In the genomic region with DNA sequence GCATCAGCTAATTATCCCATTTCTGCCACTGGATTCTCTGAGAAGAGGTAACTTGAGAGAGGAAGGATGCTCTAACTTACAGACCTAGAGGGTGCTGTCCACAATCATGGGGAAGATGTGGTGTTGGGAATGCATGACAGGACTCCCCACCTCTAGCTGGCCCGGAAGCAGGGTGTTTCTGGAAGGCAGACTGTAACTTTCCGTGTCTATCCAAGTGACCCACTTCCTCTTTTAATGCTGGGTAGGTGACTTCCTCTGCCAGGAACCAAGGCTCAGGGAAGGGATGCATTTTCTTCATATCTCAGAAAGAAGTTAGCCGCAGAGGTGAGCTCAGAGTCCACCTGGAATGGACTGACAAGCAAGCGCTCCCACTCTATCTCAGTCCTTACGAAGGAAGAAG, we compare ENCODE assay signal across 25 mouse cellular contexts. TPM values are rescaled to one million over a fixed set of nuclear protein-coding genes. Genes with fewer than 3 reads are reported as not detected.
DNase-seq lines count a peak whose midpoint lies in the region; ATAC-seq and TF ChIP-seq lines count a peak whose summit lies in the region.
"Had no signal": no experiment of that assay in that cellular context is flagged by ENCODE, and none has a peak within 500 bp of the region (broad histone marks: within the 10 kb centered on the region; RNA-seq: fewer than 3 reads in every experiment).

No protein-coding gene starts in this region.

- 0 out of 2 replicates have a peak overlapping the region, but pooled peaks have one; percentile 42 for H3K27ac ChIP-seq in forebrain, embryonic 13.5 days
- no peak overlapping the region for H3K27ac ChIP-seq in forebrain, embryonic 10.5 days
- no peak overlapping the region for H3K27ac ChIP-seq in hindbrain, embryonic 13.5 days
- no peak overlapping the region for H3K27ac ChIP-seq in hindbrain, embryonic 14.5 days
- H3K27ac ChIP-seq in olfactory bulb, adult 2 months (ENCODE audit: insufficient read depth, low read depth, low read length) = peak overlapping the region; percentile 75
- H3K27ac ChIP-seq: embryonic facial prominence, embryonic 12.5 days; embryonic facial prominence, embryonic 15.5 days; gastrocnemius, adult 2 months; heart, embryonic 15.5 days; hindbrain, embryonic 10.5 days; hindbrain, embryonic 15.5 days had no signal

- H3K4me1 ChIP-seq in forebrain, embryonic 13.5 days = peaks cover 80% of the 10 kb centered on the region
- peaks cover 52% of the 10 kb centered on the region for H3K4me1 ChIP-seq in forebrain, embryonic 10.5 days
- peaks cover 61% of the 10 kb centered on the region for H3K4me1 ChIP-seq in hindbrain, embryonic 13.5 days (replicated peaks)
- peaks cover 29% of the 10 kb centered on the region for H3K4me1 ChIP-seq in hindbrain, embryonic 14.5 days (replicated peaks; ENCODE audit: control insufficient read depth, insufficient read depth, low read length)
- peaks cover 25% of the 10 kb centered on the region for H3K4me1 ChIP-seq in olfactory bulb, adult 2 months (ENCODE audit: control insufficient read depth, insufficient read depth, low read length)
- H3K4me1 ChIP-seq: heart, embryonic 15.5 days had no signal

- H3K9ac ChIP-seq in forebrain, embryonic 13.5 days = no peak overlapping the region
- H3K9ac ChIP-seq in hindbrain, embryonic 13.5 days = 0 out of 2 replicates have a peak overlapping the region, but pooled peaks have one; percentile 20
- no peak overlapping the region for H3K9ac ChIP-seq in hindbrain, embryonic 14.5 days
- H3K9ac ChIP-seq: embryonic facial prominence, embryonic 12.5 days; embryonic facial prominence, embryonic 15.5 days; heart, embryonic 12.5 days; heart, embryonic 15.5 days; hindbrain, embryonic 15.5 days had no signal

- H3K36me3 ChIP-seq in forebrain, embryonic 13.5 days (ENCODE audit: poor library complexity, severe bottlenecking) = no peaks in the 10 kb centered on the region
- no peaks in the 10 kb centered on the region for H3K36me3 ChIP-seq in forebrain, embryonic 10.5 days (replicated peaks)
- H3K36me3 ChIP-seq in hindbrain, embryonic 13.5 days = no peaks in the 10 kb centered on the region
- no peaks in the 10 kb centered on the region for H3K36me3 ChIP-seq in hindbrain, embryonic 14.5 days (replicated peaks; ENCODE audit: control insufficient read depth, insufficient read depth)
- H3K36me3 ChIP-seq: embryonic facial prominence, embryonic 12.5 days; embryonic facial prominence, embryonic 15.5 days; heart, embryonic 12.5 days; heart, embryonic 15.5 days; hindbrain, embryonic 10.5 days; hindbrain, embryonic 15.5 days had no signal

- WGBS in forebrain, embryonic 13.5 days = 98% methylated on average over 5 of the region's 5 CpGs
- 92% methylated on average over 5 of the region's 5 CpGs for WGBS in forebrain, embryonic 10.5 days
- 90% methylated on average over 5 of the region's 5 CpGs for WGBS in hindbrain, embryonic 13.5 days
- 95% methylated on average over 5 of the region's 5 CpGs for WGBS in hindbrain, embryonic 14.5 days
- 92% methylated on average over 5 of the region's 5 CpGs for WGBS in olfactory bulb, adult 2 months

- no peaks in the 10 kb centered on the region for H3K9me3 ChIP-seq in forebrain, embryonic 13.5 days (replicated peaks)
- H3K9me3 ChIP-seq in forebrain, embryonic 10.5 days = no peaks in the 10 kb centered on the region
- H3K9me3 ChIP-seq in hindbrain, embryonic 13.5 days = no peaks in the 10 kb centered on the region
- no peaks in the 10 kb centered on the region for H3K9me3 ChIP-seq in hindbrain, embryonic 14.5 days (ENCODE audit: control insufficient read depth, low read length)
- H3K9me3 ChIP-seq: embryonic facial prominence, embryonic 12.5 days; embryonic facial prominence, embryonic 15.5 days; heart, embryonic 15.5 days; hindbrain, embryonic 10.5 days; hindbrain, embryonic 15.5 days had no signal

- ATAC-seq in forebrain, embryonic 13.5 days = no peak
- ATAC-seq in hindbrain, embryonic 13.5 days (ENCODE audit: low FRiP score) = no peak
- ATAC-seq in hindbrain, embryonic 14.5 days (ENCODE audit: low FRiP score) = no peak
- ATAC-seq: activated CD4-positive, CD25-positive, alpha-beta regulatory T cell, adult 4 months; forebrain, embryonic 16.5 days; intestine, postnatal 0 days had no signal

- no peak for TF ChIP-seq CTCF in olfactory bulb, adult 2 months (IDR thresholded peaks at IDR 0.05; ENCODE audit: insufficient read depth, low read depth, low read length)

- no peak for DNase-seq in forebrain, embryonic 10.5 days (ENCODE audit: extremely low spot score, low spot score)
- DNase-seq in hindbrain, embryonic 14.5 days (ENCODE audit: low spot score) = no peak
- DNase-seq in spleen, postnatal 4 days (ENCODE audit: low spot score in 2 of 2) = no peak
- DNase-seq: adrenal gland, adult 8-10 months; adrenal gland, postnatal 36 days; cerebellum, adult 18-20 months; cerebellum, adult 9-10 months; cerebellum, postnatal 25 days; gastrocnemius, adult 2 months; gastrocnemius, postnatal 14 days; heart, adult 18-20 months; heart, postnatal 10 days; heart, postnatal 36 days had no signal

- H3K4me2 ChIP-seq in forebrain, embryonic 13.5 days = no peak overlapping the region
- no peak overlapping the region for H3K4me2 ChIP-seq in hindbrain, embryonic 13.5 days
- H3K4me2 ChIP-seq in hindbrain, embryonic 14.5 days (replicated peaks) = no peak overlapping the region
- H3K4me2 ChIP-seq: embryonic facial prominence, embryonic 12.5 days; embryonic facial prominence, embryonic 15.5 days; heart, embryonic 12.5 days; heart, embryonic 15.5 days; hindbrain, embryonic 15.5 days had no signal

- H3K4me3 ChIP-seq in forebrain, embryonic 13.5 days = no peak overlapping the region
- no peak overlapping the region for H3K4me3 ChIP-seq in forebrain, embryonic 10.5 days
- H3K4me3 ChIP-seq in hindbrain, embryonic 13.5 days = no peak overlapping the region
- H3K4me3 ChIP-seq in hindbrain, embryonic 14.5 days (replicated peaks; ENCODE audit: low read length) = no peak overlapping the region
- no peak overlapping the region for H3K4me3 ChIP-seq in olfactory bulb, adult 2 months (ENCODE audit: insufficient read depth, low read depth, low read length)
- H3K4me3 ChIP-seq: embryonic facial prominence, embryonic 12.5 days; embryonic facial prominence, embryonic 15.5 days; gastrocnemius, adult 2 months; heart, embryonic 12.5 days; heart, embryonic 15.5 days; hindbrain, embryonic 10.5 days; hindbrain, embryonic 15.5 days had no signal

- no peak for TF ChIP-seq POLR2A in olfactory bulb, adult 2 months (IDR thresholded peaks at IDR 0.05; ENCODE audit: insufficient read depth, low read depth, low read length)

- H3K27me3 ChIP-seq in forebrain, embryonic 13.5 days = no peaks in the 10 kb centered on the region
- H3K27me3 ChIP-seq in forebrain, embryonic 10.5 days (ENCODE audit: poor library complexity, severe bottlenecking) = no peaks in the 10 kb centered on the region
- H3K27me3 ChIP-seq in hindbrain, embryonic 13.5 days = no peaks in the 10 kb centered on the region
- H3K27me3 ChIP-seq in hindbrain, embryonic 14.5 days (ENCODE audit: control insufficient read depth, insufficient read depth, low read length) = no peaks in the 10 kb centered on the region
- H3K27me3 ChIP-seq: embryonic facial prominence, embryonic 12.5 days; embryonic facial prominence, embryonic 15.5 days; heart, embryonic 15.5 days; hindbrain, embryonic 15.5 days had no signal

RNA-seq across cellular contexts. Expression of gene Amer2, which starts 33.5 kb away (rescaled TPM):
- 24.4 and 31.0 TPM in 2 replicates for polyA plus RNA-seq in forebrain, embryonic 13.5 days (2015; fragmentation: Nextera tagmentation; extraction: Ambion mirVana)
- 7.7 and 9.6 TPM in 2 replicates for polyA plus RNA-seq in forebrain, embryonic 10.5 days (2016; fragmentation: Nextera tagmentation; extraction: Ambion mirVana)
- 22.6 and 24.5 TPM in 2 replicates for polyA plus RNA-seq in hindbrain, embryonic 13.5 days (2015; fragmentation: Nextera tagmentation; extraction: Ambion mirVana)
- 18.7 and 19.7 TPM in 2 replicates for polyA plus RNA-seq in hindbrain, embryonic 14.5 days (2014; fragmentation: Nextera tagmentation; extraction: Ambion mirVana)
- polyA plus RNA-seq in olfactory bulb, adult 2 months (2012; ENCODE audit: insufficient read depth, insufficient read length, low replicate concordance, missing spikeins) = not detected in 2 replicates
- polyA plus RNA-seq: activated CD4-positive, CD25-positive, alpha-beta regulatory T cell, adult 4 months had no signal

Comparison
In these comparisons a context has a peak if more than half of its experiments do, and no peak if none do; other contexts are left out.
1. H3K27ac ChIP-seq: peak in forebrain, embryonic 13.5 days (single experiment) and olfactory bulb, adult 2 months (single experiment); none in forebrain, embryonic 10.5 days (single experiment), hindbrain, embryonic 13.5 days (single experiment) and hindbrain, embryonic 14.5 days (single experiment).